Mouse (Mus musculus): ENCODE results near the gene Magix. TPM values are rescaled to one million over a fixed set of nuclear protein-coding genes. Genes with fewer than 3 reads are reported as not detected.
A peak's percentile ranks its signal among the peaks of the same experiment; 100 is the strongest.
"Not testable (repeated sequence)": the region's sequence is repeated elsewhere in the genome, so short reads cannot be mapped to it uniquely, and the experiment has no call there.

The Magix gene
- polyA plus RNA-seq, 1 experiment: 0.21 TPM

- Histone ChIP-seq H3K36me3 (ENCODE audit: control insufficient read depth, insufficient read depth, low read length) (no peaks in the 10 kb centered on the region), H3K4me3 (ENCODE audit: control insufficient read depth, low read depth, low read length) (peak overlapping the region; percentile 95), H3K4me1 (ENCODE audit: control insufficient read depth, insufficient read depth, low read length) (no peaks in the 10 kb centered on the region; the same call in 1 of the 2 replicates), H3K27me3 (ENCODE audit: control insufficient read depth, insufficient read depth, low read length) (no peaks in the 10 kb centered on the region), H3K27ac (ENCODE audit: control insufficient read depth, insufficient read depth, low read depth, low read length) (peak overlapping the region; percentile 96; the same call in 1 of the 2 replicates)
- no peak for TF ChIP-seq POLR2A (IDR thresholded peaks at IDR 0.05; ENCODE audit: control insufficient read depth, low read depth, low read length)
- no peak for TF ChIP-seq CTCF (IDR thresholded peaks at IDR 0.05; ENCODE audit: control insufficient read depth, insufficient read depth, insufficient replicate concordance, low read depth, low read length)
These were observed 41.2 kb upstream of the Magix start for GRCm38 (mm10) chrX:7722282-7722611.

- Histone ChIP-seq H3K4me1 (ENCODE audit: control insufficient read depth, insufficient read depth, low read length) (no peaks in the 10 kb centered on the region; the same call in 1 of the 2 replicates), H3K4me3 (ENCODE audit: control insufficient read depth, low read depth, low read length) (peak within 1 kb of the TSS; percentile 95), H3K27ac (ENCODE audit: control insufficient read depth, insufficient read depth, low read depth, low read length) (peak within 1 kb of the TSS; percentile 96), H3K36me3 (ENCODE audit: control insufficient read depth, insufficient read depth, low read length) (no peaks in the 10 kb centered on the region), H3K27me3 (ENCODE audit: control insufficient read depth, insufficient read depth, low read length) (no peaks in the 10 kb centered on the region)
- no peak for TF ChIP-seq POLR2A (IDR thresholded peaks at IDR 0.05; ENCODE audit: control insufficient read depth, low read depth, low read length)
- no peak for TF ChIP-seq CTCF (IDR thresholded peaks at IDR 0.05; ENCODE audit: control insufficient read depth, insufficient read depth, insufficient replicate concordance, low read depth, low read length)
These were observed 40.6 kb upstream of the Magix start, which contains the start of gene Gm45208 for GRCm38 (mm10) chrX:7721514-7722281. TSS of gene Gm45208 (plus strand) at chrX:7722245.

GRCm38 (mm10) chrX:7716058-7716457, 35.0 kb upstream of the Magix start:
- H3K4me1 ChIP-seq (ENCODE audit: control insufficient read depth, insufficient read depth, low read length); H3K27me3 ChIP-seq (ENCODE audit: control insufficient read depth, insufficient read depth, low read length); H3K4me3 ChIP-seq (ENCODE audit: control insufficient read depth, low read depth, low read length); H3K36me3 ChIP-seq (ENCODE audit: control insufficient read depth, insufficient read depth, low read length); H3K27ac ChIP-seq (ENCODE audit: control insufficient read depth, insufficient read depth, low read depth, low read length): not testable (repeated sequence)

GRCm38 (mm10) chrX:7714135-7714899, 33.3 kb upstream of the Magix start, which contains the start of gene Wdr45:
TSS of gene Wdr45 (plus strand) at chrX:7714333.
- not testable (repeated sequence) for H3K4me1 ChIP-seq (ENCODE audit: control insufficient read depth, insufficient read depth, low read length)
- H3K27ac ChIP-seq (ENCODE audit: control insufficient read depth, insufficient read depth, low read depth, low read length): peak within 1 kb of the TSS; percentile 83

GRCm38 (mm10) chrX:7713764-7714134, 32.7 kb upstream of the Magix start:
- H3K4me1 ChIP-seq (ENCODE audit: control insufficient read depth, insufficient read depth, low read length); H3K4me3 ChIP-seq (ENCODE audit: control insufficient read depth, low read depth, low read length); H3K27me3 ChIP-seq (ENCODE audit: control insufficient read depth, insufficient read depth, low read length); H3K27ac ChIP-seq (ENCODE audit: control insufficient read depth, insufficient read depth, low read depth, low read length); H3K36me3 ChIP-seq (ENCODE audit: control insufficient read depth, insufficient read depth, low read length): not testable (repeated sequence)

More at GRCm38 (mm10) chrX:7714135-7714899, 33.3 kb upstream of the Magix start, which contains the start of gene Wdr45:
- not testable (repeated sequence) for H3K27me3 ChIP-seq (ENCODE audit: control insufficient read depth, insufficient read depth, low read length); H3K36me3 ChIP-seq (ENCODE audit: control insufficient read depth, insufficient read depth, low read length)
- H3K4me3 ChIP-seq (ENCODE audit: control insufficient read depth, low read depth, low read length): peak within 1 kb of the TSS; percentile 62

- Histone ChIP-seq H3K36me3 (ENCODE audit: control insufficient read depth, insufficient read depth, low read length) (no peaks in the 10 kb centered on the region), H3K4me3 (ENCODE audit: control insufficient read depth, low read depth, low read length) (peak within 1 kb of the TSS; percentile 89), H3K27ac (ENCODE audit: control insufficient read depth, insufficient read depth, low read depth, low read length) (peak within 1 kb of the TSS; percentile 71), H3K27me3 (ENCODE audit: control insufficient read depth, insufficient read depth, low read length) (no peaks in the 10 kb centered on the region), H3K4me1 (ENCODE audit: control insufficient read depth, insufficient read depth, low read length) (no peaks in the 10 kb centered on the region)
- TF ChIP-seq POLR2A (IDR thresholded peaks at IDR 0.05; ENCODE audit: control insufficient read depth, low read depth, low read length) (peak; percentile 66; the same call in 1 of the 2 replicates), CTCF (IDR thresholded peaks at IDR 0.05; ENCODE audit: control insufficient read depth, insufficient read depth, insufficient replicate concordance, low read depth, low read length) (no peak)
These were observed 15.9 kb upstream of the Magix start, which contains the start of gene Gpkow for GRCm38 (mm10) chrX:7696954-7697381. TSS of gene Gpkow (plus strand) at chrX:7697131.

GRCm38 (mm10) chrX:7696520-7696919, 15.5 kb upstream of the Magix start:
- no peaks in the 10 kb centered on the region for H3K36me3 ChIP-seq (ENCODE audit: control insufficient read depth, insufficient read depth, low read length)
- no peaks in the 10 kb centered on the region for H3K27me3 ChIP-seq (ENCODE audit: control insufficient read depth, insufficient read depth, low read length)
- no peak overlapping the region; the same call in 1 of the 2 replicates for H3K4me3 ChIP-seq (ENCODE audit: control insufficient read depth, low read depth, low read length)
- no peak for TF ChIP-seq POLR2A (IDR thresholded peaks at IDR 0.05; ENCODE audit: control insufficient read depth, low read depth, low read length)
- TF ChIP-seq CTCF (IDR thresholded peaks at IDR 0.05; ENCODE audit: control insufficient read depth, insufficient read depth, insufficient replicate concordance, low read depth, low read length): no peak
- H3K4me1 ChIP-seq (ENCODE audit: control insufficient read depth, insufficient read depth, low read length): no peaks in the 10 kb centered on the region
- no peak overlapping the region for H3K27ac ChIP-seq (ENCODE audit: control insufficient read depth, insufficient read depth, low read depth, low read length)
